Mouse (Mus musculus): ENCODE measurements at regions not wholly inside any gene's neighbourhood (a gene's known extent, or its start where the extent isn't known, plus 50 kb on each side); places are given as distances from the start of the nearest gene placed in this dataset.

- no peak for DNase-seq (ENCODE audit: low spot score in 2 of 2)
These were observed 59.4 kb downstream of the 1700001O22Rik start for GRCm38 (mm10) chr2:30743976-30744620.

- DNase-seq (ENCODE audit: low spot score in 2 of 2), result no peak
These were observed 60.1 kb downstream of the 1700001O22Rik start for GRCm38 (mm10) chr2:30743265-30743846.

- DNase-seq (ENCODE audit: low spot score in 2 of 2), result no peak
These were observed 62.0 kb downstream of the 1700001O22Rik start for GRCm38 (mm10) chr2:30741450-30741849.

- peak in 1 of 2 experiments; percentile 65 for DNase-seq (ENCODE audit: low spot score in 2 of 2)
These were observed 65.7 kb downstream of the 1700001O22Rik start for GRCm38 (mm10) chr2:30737759-30738158.

- DNase-seq (ENCODE audit: low spot score in 2 of 2), result no peak
These were observed 66.8 kb downstream of the 1700001O22Rik start for GRCm38 (mm10) chr2:30736705-30737104.

GRCm38 (mm10) chr2:30736236-30736635 lies 67.2 kb downstream of the 1700001O22Rik start:
- DNase-seq (ENCODE audit: low spot score in 2 of 2), result no peak

- DNase-seq (ENCODE audit: low spot score in 2 of 2), result no peak
These were observed 69.6 kb downstream of the 1700001O22Rik start for GRCm38 (mm10) chr2:30733853-30734252.

- no peak for DNase-seq (ENCODE audit: low spot score in 2 of 2)
These were observed 71.6 kb downstream of the 1700001O22Rik start for GRCm38 (mm10) chr2:30731832-30732231.

GRCm38 (mm10) chr2:30727948-30728347 lies 75.5 kb downstream of the 1700001O22Rik start:
- DNase-seq (ENCODE audit: low spot score in 2 of 2), result no peak

GRCm38 (mm10) chr2:30725601-30726489 lies 77.6 kb downstream of the 1700001O22Rik start:
- DNase-seq (ENCODE audit: low spot score in 2 of 2), result peak in 1 of 2 experiments; percentile 51

- DNase-seq (ENCODE audit: low spot score in 2 of 2), result no peak
These were observed 78.3 kb downstream of the 1700001O22Rik start for GRCm38 (mm10) chr2:30725186-30725585.

GRCm38 (mm10) chr2:30724521-30724920 lies 78.9 kb downstream of the 1700001O22Rik start:
- no peak for DNase-seq (ENCODE audit: low spot score in 2 of 2)

GRCm38 (mm10) chr2:30723059-30723587 lies 80.3 kb downstream of the 1700001O22Rik start:
- no peak for DNase-seq (ENCODE audit: low spot score in 2 of 2)

- DNase-seq (ENCODE audit: low spot score in 2 of 2), result peak in 1 of 2 experiments; percentile 52
These were observed 81.0 kb downstream of the 1700001O22Rik start for GRCm38 (mm10) chr2:30722263-30723050.

- peak in 1 of 2 experiments; percentile 80 for DNase-seq (ENCODE audit: low spot score in 2 of 2)
These were observed 81.8 kb downstream of the 1700001O22Rik start for GRCm38 (mm10) chr2:30721473-30722262.

- no peak for DNase-seq (ENCODE audit: low spot score in 2 of 2)
These were observed 82.4 kb downstream of the 1700001O22Rik start for GRCm38 (mm10) chr2:30721048-30721461.

GRCm38 (mm10) chr2:30720291-30720690 lies 83.2 kb downstream of the 1700001O22Rik start:
- DNase-seq (ENCODE audit: low spot score in 2 of 2), result peak in 1 of 2 experiments; percentile 17

GRCm38 (mm10) chr2:30719611-30720290 lies 83.7 kb downstream of the 1700001O22Rik start:
- no peak for DNase-seq (ENCODE audit: low spot score in 2 of 2)

- DNase-seq (ENCODE audit: low spot score in 2 of 2), result peak; percentile 73 to 88
These were observed 84.6 kb downstream of the 1700001O22Rik start for GRCm38 (mm10) chr2:30718741-30719381.

All from layer of hippocampus, adult 18-20 months (tissue).